Mouse (Mus musculus) mesoderm, embryonic 11.5 days (tissue): Measurements from ENCODE around the gene Ccp110.

Source experiments
- DNase-seq: peaks from one replicate; pipeline ENCODE4 v3.0.0-alpha.2; 2012; ENCODE audit warnings: low read depth, low spot score

Gene Ccp110

GRCm38 (mm10) chr7:118712228-118713173 is at the start of gene Ccp110:
TSS of gene Ccp110 (plus strand) at chr7:118712552.
- DNase-seq: peak; percentile 96

GRCm38 (mm10) chr7:118667773-118668172 is 44.6 kb upstream of the Ccp110 start:
- DNase-seq: no peak

- DNase-seq: no peak
Observed at GRCm38 (mm10) chr7:118670142-118670541, 42.2 kb upstream of the Ccp110 start.

- DNase-seq: no peak
Observed at GRCm38 (mm10) chr7:118676826-118677225, 35.5 kb upstream of the Ccp110 start.

GRCm38 (mm10) chr7:118688199-118688598 is 24.2 kb upstream of the Ccp110 start:
- DNase-seq: peak; percentile 88

GRCm38 (mm10) chr7:118689088-118689487 is 23.3 kb upstream of the Ccp110 start:
- DNase-seq: no peak

- no peak for DNase-seq
Observed at GRCm38 (mm10) chr7:118691287-118691686, 21.1 kb upstream of the Ccp110 start.

- DNase-seq: no peak
Observed at GRCm38 (mm10) chr7:118696146-118696545, 16.2 kb upstream of the Ccp110 start.

- DNase-seq: no peak
Observed at GRCm38 (mm10) chr7:118697168-118697567, 15.2 kb upstream of the Ccp110 start.

- DNase-seq: no peak
Observed at GRCm38 (mm10) chr7:118698882-118699281, 13.5 kb upstream of the Ccp110 start.

- DNase-seq: no peak
Observed at GRCm38 (mm10) chr7:118703144-118703561, 9.2 kb upstream of the Ccp110 start.

- DNase-seq: no peak
Observed at GRCm38 (mm10) chr7:118704001-118704850, 8.1 kb upstream of the Ccp110 start.

- DNase-seq: peak; percentile 89
Observed at GRCm38 (mm10) chr7:118705101-118705961, 7.0 kb upstream of the Ccp110 start, which contains the start of gene Gde1. TSS of gene Gde1 (minus strand) at chr7:118705778.

GRCm38 (mm10) chr7:118706051-118706450 is 6.3 kb upstream of the Ccp110 start:
- no peak for DNase-seq

- DNase-seq: no peak
Observed at GRCm38 (mm10) chr7:118706488-118706887, 5.9 kb upstream of the Ccp110 start.

GRCm38 (mm10) chr7:118707216-118707615 is 5.1 kb upstream of the Ccp110 start:
- DNase-seq: no peak

GRCm38 (mm10) chr7:118708002-118708401 is 4.3 kb upstream of the Ccp110 start:
- DNase-seq: no peak

GRCm38 (mm10) chr7:118710776-118711175 is 1.6 kb upstream of the Ccp110 start:
- no peak for DNase-seq

GRCm38 (mm10) chr7:118714873-118715272 is 2.5 kb downstream of the Ccp110 start:
- DNase-seq: no peak

GRCm38 (mm10) chr7:118718066-118718465 is 5.7 kb downstream of the Ccp110 start:
- DNase-seq: no peak

- DNase-seq: no peak
Observed at GRCm38 (mm10) chr7:118723927-118724326, 11.6 kb downstream of the Ccp110 start.
